Comparison of ENCODE assay signal across 12 mouse cellular contexts in the genomic region with DNA sequence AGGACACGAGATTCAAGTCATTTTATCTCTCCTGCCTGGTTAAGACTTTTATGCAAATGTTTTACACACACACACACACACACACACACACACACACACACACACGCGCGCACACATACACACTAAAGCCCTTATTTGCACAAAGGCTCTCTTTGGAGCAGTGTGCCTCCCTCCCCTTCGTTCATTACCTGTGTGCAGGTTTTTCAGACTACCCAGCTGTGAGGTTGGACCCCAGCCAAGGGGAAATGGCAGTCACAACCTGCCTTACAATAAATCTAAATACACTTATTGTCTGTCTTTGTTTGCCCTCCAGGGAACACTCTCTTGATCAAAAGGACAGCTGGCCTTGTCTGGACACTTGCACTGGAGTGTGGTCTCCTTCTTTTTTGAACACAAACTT. TPM values are rescaled to one million over a fixed set of nuclear protein-coding genes. Genes with fewer than 3 reads are reported as not detected.
DNase-seq lines count a peak whose midpoint lies in the region; ATAC-seq and TF ChIP-seq lines count a peak whose summit lies in the region.
"Had no signal": no experiment of that assay in that cellular context is flagged by ENCODE, and none has a peak within 500 bp of the region (broad histone marks: within the 10 kb centered on the region; RNA-seq: fewer than 3 reads in every experiment).

No protein-coding gene starts in this region.

- TF ChIP-seq EP300 in stomach, postnatal 0 days (optimal IDR thresholded peaks at IDR 0.05), result no peak

- H3K27ac ChIP-seq in limb, embryonic 12.5 days, result peak overlapping the region; percentile 78
- H3K27ac ChIP-seq in stomach, postnatal 0 days (replicated peaks), result 0 out of 2 replicates have a peak overlapping the region, but pooled peaks have one; percentile 24
- H3K27ac ChIP-seq: layer of hippocampus, adult 2 months had no signal

- no peak for TF ChIP-seq CTCF in stomach, postnatal 0 days (IDR thresholded peaks at IDR 0.05; ENCODE audit: low read depth)

- ATAC-seq in limb, embryonic 12.5 days (ENCODE audit: insufficient number of reproducible peaks, insufficient read depth, low FRiP score, low TSS enrichment, low read depth), result no peak
- ATAC-seq in stomach, postnatal 0 days (ENCODE audit: low FRiP score, low TSS enrichment), result peak; percentile 84

- WGBS in limb, embryonic 12.5 days, result 63% methylated on average over 5 of the region's 5 CpGs
- WGBS in stomach, postnatal 0 days, result 50% methylated on average over 5 of the region's 5 CpGs

- no peak overlapping the region for H3K4me3 ChIP-seq in limb, embryonic 12.5 days (replicated peaks)
- no peak overlapping the region for H3K4me3 ChIP-seq in stomach, postnatal 0 days (ENCODE audit: low read depth, low read length)
- H3K4me3 ChIP-seq: layer of hippocampus, adult 2 months had no signal

- no peak overlapping the region for H3K9ac ChIP-seq in limb, embryonic 12.5 days (replicated peaks)
- no peak overlapping the region for H3K9ac ChIP-seq in stomach, postnatal 0 days (ENCODE audit: low read length)

- H3K27me3 ChIP-seq in limb, embryonic 12.5 days, result no peaks in the 10 kb centered on the region
- no peaks in the 10 kb centered on the region for H3K27me3 ChIP-seq in stomach, postnatal 0 days (ENCODE audit: control insufficient read depth, insufficient read depth, low read length)

- H3K9me3 ChIP-seq in limb, embryonic 12.5 days, result no peaks in the 10 kb centered on the region
- no peaks in the 10 kb centered on the region for H3K9me3 ChIP-seq in stomach, postnatal 0 days (ENCODE audit: control insufficient read depth, low read length)

- H3K4me1 ChIP-seq in limb, embryonic 12.5 days (replicated peaks), result peaks cover 58% of the 10 kb centered on the region
- H3K4me1 ChIP-seq in stomach, postnatal 0 days (replicated peaks; ENCODE audit: control insufficient read depth, insufficient read depth), result peaks cover 3% of the 10 kb centered on the region; the same call in 1 of the 2 replicates

- no peaks in the 10 kb centered on the region for H3K36me3 ChIP-seq in limb, embryonic 12.5 days
- no peaks in the 10 kb centered on the region for H3K36me3 ChIP-seq in stomach, postnatal 0 days (ENCODE audit: control insufficient read depth, insufficient read depth, low read length)

- no peak overlapping the region for H3K4me2 ChIP-seq in limb, embryonic 12.5 days
- no peak overlapping the region for H3K4me2 ChIP-seq in stomach, postnatal 0 days (replicated peaks; ENCODE audit: low read depth)

- intact Hi-C loops in heart, postnatal 36 days (cut with DNase I), result no loop called here

- DNase-seq in kidney, adult 18-20 months, result peak; percentile 38
- DNase-seq in kidney, adult 8-10 months, result no peak
- DNase-seq in urinary bladder, postnatal 36 days (ENCODE audit: low spot score in 2 of 2), result peak; percentile 49 to 72
- DNase-seq in urinary bladder, postnatal 10 days (ENCODE audit: low spot score), result no peak
- peak; percentile 89 for DNase-seq in stomach, postnatal 0 days (ENCODE audit: low spot score)
- DNase-seq in heart, postnatal 36 days, result no peak
- no peak for DNase-seq in adrenal gland, postnatal 4 days (ENCODE audit: low spot score in 2 of 2)
- DNase-seq: adrenal gland, postnatal 36 days; heart, adult 11 months; liver had no signal

RNA-seq across cellular contexts. Expression of gene Abcc4, which starts 17.4 kb away (rescaled TPM):
- 2.0 and 2.1 TPM in 2 replicates for polyA plus RNA-seq in limb, embryonic 12.5 days (2016; fragmentation: Nextera tagmentation; extraction: Ambion mirVana)
- polyA plus RNA-seq in stomach, postnatal 0 days (2015; fragmentation: Nextera tagmentation; extraction: Ambion mirVana), result 1.9 and 2.6 TPM in 2 replicates
- 1 to 10 TPM; 9.0 to 9.1 TPM for total RNA-seq in heart, postnatal 36 days (2021)
- total RNA-seq in adrenal gland, postnatal 4 days (2021), result 10 to 100 TPM in 1 of 2 experiments, 1 to 10 TPM in 1; 7.3 to 10.1 TPM

Comparison
In these comparisons a context has a peak if more than half of its experiments do, and no peak if none do; other contexts are left out.
1. DNase-seq: peak in kidney, adult 18-20 months (single experiment), urinary bladder, postnatal 36 days (2 of 2) and stomach, postnatal 0 days (single experiment); none in kidney, adult 8-10 months (0 of 2), urinary bladder, postnatal 10 days (single experiment), heart, postnatal 36 days (0 of 2) and adrenal gland, postnatal 4 days (0 of 2).